Mouse (Mus musculus): Measurements from ENCODE around the gene Trim26.

DNA sequence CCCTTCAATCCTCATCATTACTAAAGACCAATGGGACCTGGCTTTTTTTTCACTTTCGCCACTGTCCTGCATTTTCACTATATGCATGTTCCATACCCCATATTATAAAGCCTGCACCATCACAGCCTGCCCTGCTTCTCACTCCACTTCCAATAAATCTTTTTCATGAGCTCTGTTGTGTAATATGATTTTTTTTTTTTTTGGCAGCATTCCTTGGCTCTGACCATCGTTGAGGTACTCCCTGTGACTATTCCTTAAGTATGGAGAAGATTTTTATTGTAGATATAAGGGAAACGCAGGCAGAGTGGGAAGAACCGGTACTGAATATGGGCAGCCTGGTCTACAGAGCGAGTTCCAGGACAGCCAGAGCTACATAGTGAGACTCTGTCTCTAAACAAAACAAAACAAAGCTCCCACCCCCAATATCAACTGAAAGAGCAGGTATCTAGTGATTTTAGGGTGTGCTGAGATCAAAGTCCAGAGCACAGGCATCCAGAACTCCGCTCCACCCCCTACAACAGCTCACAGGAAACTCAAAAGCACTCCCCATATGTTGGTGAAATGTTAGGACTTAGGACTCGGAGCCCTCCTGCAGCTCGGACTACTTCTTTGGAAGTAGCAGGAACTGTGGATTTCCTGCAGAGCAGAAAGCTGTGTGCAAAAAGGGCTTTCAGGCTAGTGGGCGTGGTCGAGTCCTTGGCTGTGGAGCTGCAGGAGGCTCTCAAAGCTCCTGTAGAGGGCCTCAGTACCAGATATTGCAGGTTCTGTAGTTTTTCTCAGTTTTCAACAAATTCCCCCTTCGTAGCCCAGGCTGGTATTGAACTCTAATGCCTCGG lies 1.1 kb upstream of the Trim26 start:
- TF ChIP-seq CTCF (IDR thresholded peaks at IDR 0.05; ENCODE audit: low read depth, low read length) = peak; percentile 41; the same call in 1 of the 2 replicates
- no peak for TF ChIP-seq POLR2A (IDR thresholded peaks at IDR 0.05; ENCODE audit: extremely low read depth, insufficient read depth, low read length)

All from liver, adult 2 months (tissue).